Mouse (Mus musculus) G1E (cell line): ENCODE measurements around the gene Zranb3.

Experiments used
- CTCF ChIP-seq: IDR thresholded peaks from 2 replicates; pipeline ENCODE4 v1.5.1; 2012; ENCODE audit warnings: low read depth, low read length, inconsistent platforms, mixed read lengths
- TAL1 ChIP-seq: conservative IDR thresholded peaks from 2 replicates; pipeline ENCODE4 v1.6.1; 2012; ENCODE audit warnings: low read depth, low read length, inconsistent platforms, mixed read lengths

DNA sequence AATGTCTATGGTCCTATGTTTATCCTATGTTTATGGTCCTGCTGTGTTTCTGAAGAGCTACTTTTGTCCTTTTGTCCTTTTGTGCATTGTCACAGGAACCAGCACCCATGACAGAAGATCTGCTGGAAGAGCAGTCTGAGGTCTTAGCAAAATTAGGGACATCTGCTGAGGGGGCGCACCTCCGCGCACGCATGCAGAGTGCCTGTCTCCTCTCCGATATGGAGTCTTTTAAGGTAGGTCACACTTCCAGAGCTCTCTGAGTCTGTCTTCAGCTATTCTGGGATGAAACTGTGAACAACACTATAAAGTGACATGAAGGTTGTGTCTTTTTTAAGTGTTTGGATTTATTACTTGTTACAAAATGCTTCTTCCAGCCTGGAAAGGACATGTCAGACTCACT is 168.5 kb downstream of the Zranb3 start:
- no peak for TF ChIP-seq CTCF
- no peak for TF ChIP-seq TAL1
